Mouse (Mus musculus) cerebellum, postnatal 4 days (tissue): ENCODE measurements at regions not wholly inside any gene's neighbourhood (a gene's known extent, or its start where the extent isn't known, plus 50 kb on each side); places are given as distances from the start of the nearest gene placed in this dataset.
"Not testable (repeated sequence)": the region's sequence is repeated elsewhere in the genome, so short reads cannot be mapped to it uniquely, and the experiment has no call there.

Experiments
- DNase-seq, 2 experiments: peaks; one replicate each; pipeline ENCODE4 v3.0.0; 2022; ENCODE audit warnings: low spot score in 2 of 2, mixed read lengths in 1 of 2

DNA sequence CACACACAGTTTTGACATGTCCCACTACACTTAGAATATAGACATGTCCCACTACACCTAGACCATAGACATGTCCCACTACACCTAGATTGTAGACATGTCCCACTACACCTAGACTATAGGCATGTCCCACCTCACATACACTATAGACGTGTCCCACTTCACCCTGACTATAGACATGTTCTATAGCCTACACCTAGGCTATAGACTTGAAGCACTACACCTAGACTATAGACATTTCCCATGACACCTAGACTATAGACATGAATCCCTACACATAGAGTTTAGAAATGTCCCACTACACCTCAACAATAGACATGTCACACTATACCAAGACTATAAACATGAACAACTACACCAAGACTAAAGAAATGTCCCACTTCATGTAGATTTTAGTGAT, 2580.9 kb downstream of the Gm37988 start:
- no peak for DNase-seq

DNA sequence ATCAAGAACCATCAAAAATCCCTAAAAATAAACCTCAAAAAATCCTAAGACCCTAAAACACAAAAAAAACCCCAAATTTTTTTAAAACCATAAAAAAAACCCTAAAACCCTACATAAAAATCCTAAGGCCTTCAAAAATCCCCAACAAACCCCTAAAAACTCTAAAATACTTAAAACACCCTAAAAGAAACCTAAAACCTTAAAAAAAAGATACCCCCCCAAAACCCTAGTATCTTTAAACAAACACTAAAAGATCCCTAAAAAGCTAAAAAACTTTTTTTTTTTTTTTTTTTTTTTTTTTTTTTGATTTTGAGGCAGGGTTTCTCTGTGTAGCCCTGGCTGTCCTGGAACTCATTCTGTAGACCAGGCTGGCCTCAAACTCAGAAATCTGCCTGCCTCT, 2585.8 kb downstream of the Gm37988 start:
- no peak for DNase-seq

DNA sequence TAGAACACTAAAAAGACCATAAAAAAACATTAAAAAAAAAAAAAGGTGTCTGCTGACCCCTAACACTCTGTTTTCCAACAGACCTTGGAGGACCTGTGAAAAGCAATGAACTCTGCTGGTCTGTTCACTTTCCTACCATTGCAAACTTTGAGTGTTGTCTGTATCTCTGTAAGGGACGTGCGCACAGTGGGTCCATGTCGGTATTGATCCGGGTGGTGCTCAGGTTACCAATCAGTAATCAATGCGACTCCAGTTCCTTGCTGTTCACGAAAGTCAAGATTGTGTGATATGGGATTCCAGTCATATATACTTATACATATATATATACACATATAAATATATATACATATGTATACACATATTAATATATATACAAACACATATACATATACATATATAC, 2586.5 kb downstream of the Gm37988 start:
- no peak for DNase-seq

DNA sequence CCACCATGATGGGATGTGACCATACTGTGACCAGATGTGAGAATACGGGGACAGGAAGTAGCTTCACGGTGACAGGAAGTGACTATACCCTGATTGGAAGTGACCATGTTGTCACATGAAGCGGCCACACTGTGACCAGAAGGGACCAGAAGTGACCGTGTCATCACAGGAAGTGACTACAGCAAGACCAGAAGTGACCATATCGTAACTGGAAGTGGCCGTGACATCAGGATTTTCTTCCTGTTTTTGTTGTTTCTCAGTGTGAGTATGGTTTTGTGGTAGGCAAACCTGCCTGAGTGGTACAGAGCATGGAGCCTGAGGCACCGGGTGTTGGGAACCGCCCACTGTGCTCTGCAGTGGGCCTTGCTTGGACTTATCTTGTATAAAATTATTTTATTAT, 2587.8 kb downstream of the Gm37988 start:
- DNase-seq: no peak

DNA sequence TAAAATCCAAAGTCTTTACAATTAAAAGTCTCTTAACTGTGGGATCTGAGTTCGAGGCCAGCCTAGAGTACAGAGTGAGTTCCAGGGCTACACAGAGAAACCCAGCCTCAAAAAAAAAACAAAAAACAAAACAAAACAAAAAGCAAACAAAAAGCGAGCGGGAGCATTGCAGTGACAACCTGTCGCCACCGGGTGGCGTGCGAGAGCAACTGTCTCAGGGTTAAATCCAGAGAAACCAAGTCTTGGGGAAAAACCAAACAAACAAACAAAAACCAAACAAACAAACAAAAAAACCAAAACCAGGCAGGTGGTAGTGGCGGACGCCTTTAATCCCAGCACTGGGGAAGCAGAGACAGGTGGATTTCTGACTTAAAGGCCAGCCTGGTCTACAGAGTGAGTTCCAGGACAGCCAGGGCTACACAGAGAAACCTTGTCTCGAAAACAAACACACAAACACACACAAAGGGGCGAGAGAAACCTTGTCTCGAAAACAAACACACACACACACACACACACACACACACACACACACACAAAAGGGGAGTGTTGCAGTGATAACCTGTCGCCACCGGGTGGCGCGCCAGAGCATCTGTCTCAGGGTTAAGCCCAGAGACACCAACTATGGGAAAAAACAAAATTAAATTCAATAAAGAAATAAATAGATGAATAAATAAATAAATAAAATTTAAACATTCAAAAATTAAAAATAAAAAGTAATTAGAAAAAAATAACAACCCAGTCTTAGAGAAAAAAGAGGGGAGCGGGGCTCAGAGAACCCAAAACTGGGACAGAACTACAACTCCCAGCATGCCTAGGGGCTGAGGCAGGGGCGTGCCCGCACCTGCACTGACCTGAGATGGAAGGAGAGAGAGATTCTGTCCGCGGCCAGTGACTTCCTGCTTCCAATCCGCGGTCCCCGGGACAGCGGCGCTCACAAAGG, 2589.4 kb downstream of the Gm37988 start:
- peak; percentile 38 to 57 for DNase-seq

DNA sequence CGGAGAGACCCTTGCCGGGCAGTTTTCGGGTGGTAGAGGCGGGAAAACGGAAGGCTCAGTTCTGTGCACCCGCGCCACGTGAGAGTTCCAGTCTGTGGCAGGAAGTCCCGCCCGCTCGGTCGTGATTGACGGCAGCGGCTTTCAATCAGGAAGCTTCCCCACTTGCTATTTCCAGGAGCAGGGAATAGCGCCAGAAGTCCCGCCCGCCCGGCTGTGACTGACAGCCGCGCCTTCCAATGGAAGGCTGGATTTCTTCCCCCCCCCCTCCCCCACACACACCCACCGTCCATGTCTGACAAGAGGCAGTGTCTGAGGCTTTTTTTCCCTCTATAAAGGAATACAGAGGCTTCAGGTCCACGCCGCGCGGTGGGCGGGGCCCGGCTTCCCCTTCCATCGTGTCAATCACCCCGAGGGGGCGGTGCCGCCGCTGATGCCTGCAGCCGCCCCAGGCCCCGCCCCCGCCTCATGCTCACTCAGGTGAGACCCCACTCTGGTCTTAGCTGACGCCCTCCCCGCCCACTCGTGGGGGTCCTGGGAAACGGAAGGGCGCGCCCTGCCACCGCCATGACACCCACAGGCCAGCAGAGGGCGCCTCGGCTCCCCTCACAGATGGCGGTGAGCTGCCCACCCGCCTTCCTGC, 2590.2 kb downstream of the Gm37988 start:
- DNase-seq: peak; percentile 96 to 99

DNA sequence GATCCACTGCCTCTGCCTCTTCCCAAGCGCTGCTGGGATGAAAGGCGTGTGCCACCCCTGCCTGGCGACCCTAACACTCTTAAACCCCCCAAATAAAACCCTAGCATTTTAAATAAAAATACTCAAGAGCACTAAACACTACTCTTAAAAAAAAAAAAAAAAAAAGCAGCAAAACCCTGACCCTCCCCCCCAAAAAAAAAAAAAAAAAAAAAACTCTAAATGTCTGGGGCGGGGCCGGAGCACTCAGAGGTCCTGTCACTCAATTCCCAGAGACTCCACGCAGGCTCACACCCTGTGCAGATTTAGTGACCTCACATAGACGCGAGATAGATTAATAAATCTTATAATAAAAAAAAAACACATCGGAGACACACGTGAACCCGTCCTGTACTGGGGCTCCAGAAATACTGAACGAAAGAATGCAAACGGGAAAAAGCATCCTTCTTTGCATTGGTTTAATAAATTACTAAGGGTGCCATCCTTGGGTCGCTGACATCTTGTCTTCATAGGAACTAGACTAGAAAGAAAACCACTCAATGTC, 2591.1 kb downstream of the Gm37988 start:
- DNase-seq: no peak

DNA sequence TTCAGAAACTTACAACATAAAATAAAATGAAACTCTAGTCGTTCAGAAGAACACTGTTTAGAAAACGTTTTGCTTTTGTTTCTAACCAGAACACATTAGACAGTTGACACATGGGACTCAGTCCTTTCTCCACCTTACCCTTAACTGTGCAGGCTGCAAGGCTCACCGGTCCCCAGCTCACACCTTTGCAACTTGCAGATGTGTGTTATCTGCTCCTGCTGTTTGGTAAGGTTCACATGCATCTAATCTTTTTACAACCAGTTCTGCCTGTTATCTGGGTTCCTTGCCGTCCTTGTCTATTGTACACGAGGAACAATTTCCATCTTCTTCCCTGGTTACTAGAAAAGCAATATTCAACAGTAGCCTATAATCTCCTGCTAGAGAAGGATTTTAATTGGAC, 2598.0 kb downstream of the Gm37988 start:
- not testable (repeated sequence) for DNase-seq

DNA sequence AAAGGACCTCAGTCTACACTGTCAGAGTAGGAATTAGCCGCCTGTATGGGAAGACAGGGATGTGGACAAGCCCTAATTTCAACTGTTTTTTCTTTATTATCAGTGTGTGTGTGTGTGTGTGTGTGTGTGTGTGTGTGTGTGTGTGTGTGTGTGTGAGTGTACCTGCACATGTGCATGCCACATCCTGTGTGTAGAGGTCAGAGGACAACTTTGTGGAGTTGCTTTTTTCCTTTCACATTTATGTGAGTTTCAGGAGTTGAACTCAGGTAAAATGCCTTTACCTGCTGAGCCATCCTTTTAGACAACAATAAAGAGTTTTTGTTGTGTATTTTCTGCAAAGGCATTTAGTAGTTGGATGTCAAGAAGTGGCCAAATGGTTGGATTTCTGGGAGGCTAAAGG, 2606.8 kb downstream of the Gm37988 start:
- DNase-seq: no peak

DNA sequence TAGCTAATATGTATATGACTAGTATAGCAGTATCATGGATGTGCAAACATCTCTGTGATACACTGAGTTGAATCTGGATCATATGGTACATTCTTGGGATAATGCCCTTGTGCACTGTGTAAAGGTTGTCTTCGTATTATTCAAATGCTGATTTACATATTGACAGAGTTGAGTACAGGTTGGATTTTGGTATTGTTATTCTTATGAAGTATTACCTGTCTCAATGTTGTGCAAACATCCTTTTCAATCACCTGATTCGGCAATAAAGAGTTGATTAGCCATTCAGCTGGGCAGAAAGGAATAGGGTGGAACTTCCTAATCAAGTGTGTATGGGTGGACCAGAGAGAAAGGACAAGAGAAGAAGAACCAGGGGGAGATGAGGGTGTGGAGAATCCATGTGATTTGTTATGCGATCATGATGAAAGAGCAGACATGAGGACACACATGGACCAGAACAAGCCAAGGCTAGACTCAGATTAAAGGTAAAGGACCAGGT, 2644.0 kb downstream of the Gm37988 start:
- no peak for DNase-seq

DNA sequence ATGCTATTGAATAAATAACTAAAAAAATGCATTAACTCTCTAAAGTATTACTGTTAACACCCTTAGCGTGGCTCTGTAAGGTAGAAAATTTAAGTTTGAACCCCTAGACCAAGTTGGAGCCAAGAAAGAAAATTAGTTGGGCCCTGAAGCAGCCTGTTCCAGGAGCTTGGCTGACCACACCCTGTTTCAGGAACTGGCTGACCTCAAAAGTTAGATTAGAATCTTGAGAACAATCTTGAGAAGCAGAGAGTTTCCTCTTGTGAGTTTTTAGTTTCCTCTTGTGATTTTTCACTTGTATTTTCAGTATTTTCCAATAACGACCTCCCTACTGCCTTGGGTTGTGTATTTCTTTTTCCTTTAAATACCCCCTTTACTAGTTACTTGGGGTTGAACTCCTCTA, 2647.2 kb downstream of the Gm37988 start:
- no peak for DNase-seq

DNA sequence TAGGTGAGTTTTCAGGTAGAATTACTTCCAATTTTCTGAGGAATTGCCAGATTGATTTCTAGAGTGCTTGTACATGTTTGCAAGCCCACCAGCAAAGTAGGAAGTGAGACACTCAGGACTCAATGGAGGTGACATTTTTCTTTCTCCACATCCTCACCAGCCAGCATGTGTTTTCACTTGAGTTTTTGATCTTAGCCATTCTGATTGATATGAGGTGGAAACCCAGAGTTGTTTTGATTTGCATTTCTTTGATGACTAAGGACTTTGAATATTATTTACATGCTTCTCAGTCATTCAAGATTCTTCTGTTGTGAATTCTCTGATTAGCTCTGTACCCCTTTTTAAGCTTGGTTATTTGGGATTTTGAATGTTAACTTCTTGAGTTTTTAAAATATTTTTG, 2650.2 kb downstream of the Gm37988 start:
- no peak for DNase-seq

DNA sequence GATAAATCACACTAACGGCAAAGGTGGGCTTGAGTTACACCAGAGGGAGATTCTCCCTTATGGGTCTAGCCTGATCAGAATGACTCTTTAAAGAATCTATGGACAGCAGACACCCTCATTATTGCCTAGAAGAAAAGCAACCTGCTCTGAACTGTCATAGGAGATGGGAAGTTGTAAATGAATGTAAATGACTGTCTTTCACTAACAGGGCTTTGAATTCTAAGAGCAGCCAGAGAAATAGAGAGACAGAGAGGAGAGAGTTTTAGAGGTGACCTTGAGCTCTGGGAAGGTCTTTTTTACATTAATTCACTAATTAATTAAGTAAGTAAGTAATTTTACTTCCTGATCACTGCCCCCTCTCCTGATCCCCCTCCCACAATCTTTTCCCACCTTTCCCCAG, 2686.4 kb downstream of the Gm37988 start:
- no peak for DNase-seq

DNA sequence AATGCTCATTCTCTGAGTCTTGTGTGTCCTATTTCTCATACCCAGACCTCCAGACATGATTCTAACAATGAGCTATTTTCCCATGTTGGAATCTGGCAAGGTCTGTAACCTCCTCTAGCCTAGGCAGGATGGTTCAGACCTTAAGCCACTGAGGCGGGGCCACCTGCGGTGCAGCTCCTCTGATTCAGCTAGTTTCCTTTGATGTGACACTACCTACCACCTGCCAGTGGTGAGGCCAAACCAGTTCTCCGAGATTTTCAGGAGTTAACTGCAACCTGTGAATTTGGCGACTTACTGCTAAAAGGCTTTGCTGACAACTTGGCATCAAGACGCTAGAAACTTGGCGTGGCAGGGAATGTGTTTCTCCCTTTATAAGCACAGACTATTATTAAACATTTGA, 2691.3 kb downstream of the Gm37988 start:
- no peak for DNase-seq

DNA sequence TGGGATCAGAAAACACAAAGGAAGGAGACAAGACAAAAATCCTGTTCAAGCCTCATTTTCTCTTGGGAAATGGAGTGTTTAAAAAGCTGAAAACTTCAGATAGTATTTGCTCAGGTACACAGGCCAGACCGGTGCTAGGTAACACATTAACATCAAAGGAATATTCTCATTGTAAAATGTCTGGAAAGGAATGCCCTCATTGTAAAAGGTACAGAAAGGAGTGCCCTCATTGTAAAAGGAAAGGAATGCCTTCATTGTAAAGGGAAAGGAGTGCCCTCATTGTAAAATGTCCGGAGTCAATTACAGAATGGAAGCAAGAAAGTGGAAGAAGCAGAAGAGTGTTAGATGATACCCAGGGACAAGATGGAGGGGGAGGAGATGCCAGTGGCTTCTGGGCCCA, 2694.7 kb downstream of the Gm37988 start:
- DNase-seq: no peak

DNA sequence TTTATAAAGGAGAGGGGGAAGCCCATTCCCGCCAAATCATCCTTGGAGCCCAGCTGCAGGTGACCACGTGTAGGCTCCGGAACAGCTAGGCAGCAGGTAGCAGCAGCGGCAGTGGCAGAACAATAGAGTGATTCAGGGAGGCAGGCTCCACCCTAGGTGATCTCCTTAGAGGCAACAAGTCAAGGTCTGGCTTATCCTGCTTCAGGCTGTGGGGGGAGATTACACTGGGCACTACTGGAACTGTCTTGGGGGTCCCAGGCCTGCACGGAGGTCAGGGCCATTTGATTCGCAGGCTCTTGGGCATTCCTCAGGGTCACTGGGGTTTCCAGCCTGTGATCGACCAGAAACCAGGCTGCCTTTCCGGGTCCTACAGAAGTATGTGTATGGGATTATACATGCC, 2711.1 kb downstream of the Gm37988 start:
- no peak for DNase-seq

DNA sequence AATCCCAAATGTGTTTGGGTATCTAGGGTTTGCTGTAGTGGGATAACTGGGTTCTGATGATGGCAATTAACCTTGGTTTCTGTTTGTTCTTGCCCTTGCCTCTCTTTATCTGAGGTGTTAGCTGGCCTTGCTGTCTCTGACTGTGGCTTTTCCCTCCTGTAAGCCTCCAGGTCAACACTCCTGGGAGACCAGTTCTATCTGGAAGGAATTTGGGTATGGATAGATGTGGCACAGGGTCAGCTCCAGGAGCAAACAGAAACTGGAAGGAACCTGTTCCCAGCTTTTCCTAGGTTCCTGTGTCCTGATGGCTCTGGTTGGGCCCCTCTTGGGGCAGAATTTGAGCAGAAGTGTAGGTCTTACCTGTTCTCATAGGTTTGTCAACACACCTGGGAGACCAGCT, 2725.8 kb downstream of the Gm37988 start:
- DNase-seq: no peak

DNA sequence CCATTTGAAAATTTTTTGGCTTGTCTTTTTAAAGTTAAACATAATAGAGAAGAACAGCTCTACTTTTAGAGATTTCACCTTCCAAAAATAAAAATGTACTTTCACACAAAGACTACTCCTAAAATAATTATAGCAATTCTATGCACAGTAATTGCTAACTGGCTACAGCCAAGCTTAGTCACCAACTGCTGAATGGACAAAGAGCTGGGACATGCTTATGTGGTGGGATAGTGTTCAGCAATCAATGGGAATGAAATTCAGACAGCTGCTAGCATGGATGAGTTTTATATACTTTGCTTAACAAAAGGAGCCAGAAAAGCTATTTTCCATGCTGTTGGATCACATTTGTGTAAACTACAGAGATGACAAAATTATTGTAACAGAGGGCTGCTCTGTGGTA, 2727.5 kb downstream of the Gm37988 start:
- no peak for DNase-seq

DNA sequence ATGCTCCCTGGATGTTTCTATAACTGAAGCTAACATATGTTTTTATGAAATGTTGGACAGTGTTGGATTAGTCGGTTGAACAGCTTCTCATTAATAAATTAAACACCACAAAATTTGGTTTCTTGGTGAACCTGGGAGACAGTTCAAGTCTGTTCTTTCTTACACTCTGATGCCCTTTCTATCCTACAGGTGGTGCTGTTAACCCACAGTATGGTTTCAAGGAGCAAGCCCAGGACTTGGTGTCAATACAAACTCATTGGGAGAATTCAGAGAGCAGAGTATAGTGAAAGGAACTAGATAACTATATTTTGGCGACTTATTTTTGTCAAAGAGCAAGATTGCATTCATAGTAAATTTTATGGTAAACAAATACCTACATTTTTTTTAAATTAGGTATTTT, 2735.8 kb downstream of the Gm37988 start:
- DNase-seq: no peak

DNA sequence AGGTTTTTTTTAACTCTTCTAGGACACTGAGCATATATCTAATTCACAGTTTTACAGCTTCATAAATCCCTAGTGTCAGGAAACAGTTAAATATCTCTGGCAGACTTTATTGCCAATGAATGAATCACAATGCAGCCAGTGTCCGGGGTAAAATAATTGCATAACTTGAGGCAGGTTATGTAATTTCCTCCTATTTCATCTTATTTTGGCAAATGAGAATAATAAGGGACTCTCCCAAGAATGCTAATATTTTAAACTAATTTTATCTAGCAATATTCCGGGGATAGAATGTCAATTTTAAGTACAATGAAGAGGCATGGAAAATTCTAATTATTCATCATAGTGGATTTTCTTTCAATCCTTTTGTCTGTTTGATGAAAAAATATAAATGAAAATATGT, 2740.6 kb downstream of the Gm37988 start:
- DNase-seq: no peak

DNA sequence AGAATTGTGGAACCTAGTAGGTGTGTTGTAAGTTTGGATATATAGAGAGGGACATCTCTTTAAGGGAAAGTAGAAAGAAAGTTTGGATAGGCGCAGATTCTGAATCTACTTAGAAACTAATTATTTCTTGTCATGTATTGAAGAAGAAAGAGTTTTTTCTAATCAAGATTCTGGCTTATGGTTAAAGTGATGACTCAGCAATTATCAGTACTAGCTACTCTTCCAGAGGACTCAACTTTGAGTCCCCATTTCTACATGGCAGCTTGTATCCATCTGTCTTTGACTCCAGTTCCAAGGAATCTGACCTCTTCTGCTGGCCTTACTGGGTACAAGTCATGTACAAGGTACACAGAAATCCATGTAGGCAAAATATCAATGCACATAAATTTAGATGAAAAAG, 2767.1 kb downstream of the Gm37988 start:
- no peak for DNase-seq

DNA sequence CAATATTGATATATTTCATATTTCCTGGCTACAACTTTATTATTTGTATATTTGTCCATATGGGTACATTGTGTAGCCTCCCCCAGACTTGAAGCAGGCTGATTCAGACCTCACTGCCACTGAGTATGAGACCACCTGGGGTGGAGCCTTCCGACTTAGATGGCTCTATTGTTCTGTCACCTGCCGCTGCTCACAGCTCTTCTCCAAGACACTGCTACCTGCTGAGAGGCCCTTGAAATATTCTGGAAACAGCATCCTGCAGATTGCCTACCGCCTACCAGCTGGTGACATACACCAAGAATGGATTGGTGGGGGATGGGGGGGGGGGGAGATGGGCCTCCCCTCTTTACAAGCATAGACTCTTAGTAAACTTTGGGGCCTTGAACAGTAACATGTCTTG, 2778.7 kb downstream of the Gm37988 start:
- DNase-seq: no peak

DNA sequence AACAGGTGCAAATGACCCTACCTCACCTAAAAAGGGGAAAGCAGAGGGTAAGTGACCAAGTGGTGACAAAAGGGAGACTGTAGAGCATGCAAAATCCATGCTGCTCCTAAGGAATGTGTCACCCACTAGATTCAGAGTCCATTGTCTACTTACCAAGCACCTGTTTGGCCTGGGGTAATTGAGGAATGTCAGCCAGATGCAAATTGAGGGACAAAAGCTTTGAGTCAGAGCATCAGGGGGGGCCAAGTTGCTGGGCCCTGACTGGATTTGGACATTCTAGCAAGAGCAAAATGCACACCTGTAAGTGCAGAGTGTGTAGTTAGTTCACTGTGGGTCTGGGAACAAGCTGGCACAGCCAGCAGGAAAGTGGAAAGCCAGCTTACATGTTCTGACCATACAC, 2783.6 kb downstream of the Gm37988 start:
- DNase-seq: no peak
